Mouse (Mus musculus) brain, adult 10 weeks (tissue): ENCODE results near the gene Npepps. TPM values are rescaled to one million over a fixed set of nuclear protein-coding genes. Genes with fewer than 3 reads are reported as not detected.

Experiments used
- polyA plus RNA-seq: library from polyadenylated mRNA; stranded (reverse); fragments of 350-450 nt; fragmentation: Illumina TruSeq; extraction: RNeasy Lipid Tissue Mini Kit (QIAGEN cat#74804); gene quantifications from one replicate; pipeline ENCODE4 v1.2.3, GENCODE M21; 2015; ENCODE audit warnings: low read depth, low replicate concordance

Npepps gene
- polyA plus RNA-seq: 101 TPM

GRCm38 (mm10) chr11:97280216-97280861 lies at the start of gene Npepps:
Gene Npepps, minus strand, starts transcription at chr11:97280638.

DNA sequence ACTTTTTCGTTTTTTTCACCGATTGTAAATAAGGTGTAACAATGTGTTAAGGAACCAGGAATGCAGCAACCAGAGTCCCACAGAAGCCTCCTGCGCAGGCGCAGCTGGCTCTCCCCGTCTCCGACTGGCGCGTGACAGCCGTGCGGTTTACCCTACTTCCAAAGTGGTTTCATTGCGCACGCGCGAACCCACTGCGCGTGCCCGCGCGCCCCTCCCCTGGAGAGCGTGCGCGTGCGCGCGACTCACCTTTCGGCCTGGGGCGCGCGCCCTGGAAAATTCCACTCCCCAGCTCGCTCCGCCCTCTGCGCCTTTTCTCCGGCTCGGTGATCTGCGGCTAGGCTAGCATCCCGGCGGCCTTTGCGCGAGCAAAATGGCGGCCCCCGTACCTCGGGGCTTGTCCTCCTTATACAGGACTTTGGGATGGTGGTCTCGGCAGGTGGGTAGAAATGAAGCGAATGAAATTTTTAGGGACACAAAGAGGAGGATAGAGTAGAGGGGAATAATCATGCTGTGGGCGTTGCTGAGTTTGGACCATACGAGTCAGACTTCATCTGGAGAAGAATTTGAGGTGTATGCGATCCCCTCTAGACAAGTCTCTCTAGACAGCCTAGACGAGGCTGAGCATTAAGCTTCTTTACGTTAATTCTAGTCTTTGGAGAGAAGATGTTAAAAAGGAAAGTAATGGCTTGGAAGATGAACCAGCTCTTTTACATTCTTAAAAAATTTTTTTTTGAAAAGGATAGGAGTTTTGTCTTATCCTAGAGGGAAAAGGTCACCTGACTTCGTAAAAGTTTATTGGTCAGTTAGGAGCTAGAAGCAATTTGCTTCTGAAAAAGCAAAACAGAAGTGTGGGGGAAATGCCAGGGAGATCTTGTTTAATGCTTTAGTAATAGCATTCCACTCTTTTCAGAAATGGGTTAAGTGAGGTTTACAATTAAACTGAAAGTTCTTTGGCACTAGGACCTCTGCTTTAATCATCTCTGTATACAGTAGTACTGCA lies 35.4 kb upstream of the Npepps start, which contains the start of gene Mrpl45:
Mrpl45 (plus strand) TSS at position 213 of the 1,000 bp plus-strand sequence.

DNA sequence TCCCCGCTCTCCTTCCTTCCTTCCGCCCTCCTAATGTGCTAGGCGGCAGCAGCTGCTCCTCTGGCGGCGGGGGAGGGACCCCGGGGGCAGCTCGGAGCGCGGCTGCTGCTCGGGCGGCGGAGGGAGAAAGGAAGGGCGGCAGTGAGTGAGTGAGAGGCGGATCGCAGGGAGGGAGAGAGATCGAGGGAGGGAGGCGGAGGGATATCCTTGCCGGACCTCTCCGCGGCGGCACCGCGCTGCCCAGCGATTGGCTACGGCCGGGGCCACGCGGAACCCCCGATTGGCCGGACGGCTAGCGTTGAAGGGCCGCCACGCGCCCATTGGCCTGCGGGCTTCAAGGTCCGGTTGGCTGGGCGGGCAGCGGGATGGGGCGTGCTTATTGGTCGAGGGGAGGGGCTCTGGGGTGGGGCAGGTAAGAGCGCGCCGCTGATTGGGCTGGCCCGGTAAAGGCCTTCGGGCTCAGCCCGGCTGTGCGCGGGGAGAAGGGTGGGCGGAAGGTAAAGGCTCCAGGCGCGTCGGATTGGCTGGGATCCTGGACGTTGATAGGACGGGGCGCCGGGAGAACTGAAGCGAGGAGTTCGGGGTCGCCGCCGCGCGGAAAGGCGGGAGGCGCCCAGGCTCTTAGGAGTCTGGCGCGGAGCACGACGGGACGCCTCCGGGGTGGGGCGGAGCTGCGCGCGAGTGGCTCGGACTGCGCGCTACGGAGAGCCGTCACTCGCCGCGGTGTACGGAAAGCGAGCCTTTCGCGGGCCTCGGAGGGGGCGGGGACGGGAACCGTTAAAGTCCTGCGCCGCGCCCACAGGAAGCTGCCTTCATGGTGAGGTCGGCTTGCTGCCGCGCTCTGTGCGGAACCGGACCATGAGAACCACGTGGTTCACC lies 92.4 kb downstream of the Npepps start, which contains the start of gene Kpnb1:
Kpnb1 (minus strand) TSS at position 118 of the 879 bp plus-strand sequence.

Other genes starting within 250 kb of the Npepps start
- 1.3 TPM for gene Lrrc46, start 239.2 kb downstream of the Npepps start, polyA plus RNA-seq
- 78.6 TPM for gene Mrpl10, start 239.1 kb downstream of the Npepps start, polyA plus RNA-seq
- 9.9 TPM for gene Osbpl7, start 230.0 kb downstream of the Npepps start, polyA plus RNA-seq
- gene Tbx21, start 165.3 kb downstream of the Npepps start, polyA plus RNA-seq: 0.24 TPM
- 39.0 TPM for gene Tbkbp1, start 129.1 kb downstream of the Npepps start, polyA plus RNA-seq
- 81.1 TPM for gene Kpnb1, start 92.8 kb downstream of the Npepps start, polyA plus RNA-seq
- 33.5 TPM for gene Mrpl45, start 35.1 kb upstream of the Npepps start, polyA plus RNA-seq
- 0.57 TPM for gene Gpr179, start 71.4 kb upstream of the Npepps start, polyA plus RNA-seq
- 44.6 TPM for gene Socs7, start 81.9 kb upstream of the Npepps start, polyA plus RNA-seq
- gene Arhgap23, start 134.9 kb upstream of the Npepps start, polyA plus RNA-seq: 54.0 TPM
- not detected for gene 4933428G20Rik, start 219.7 kb upstream of the Npepps start, polyA plus RNA-seq